In genomic region chr13:56699370-56699769, GRCm38 (mm10) we compare ENCODE assay signal across 14 mouse cellular contexts. TPM values are rescaled to one million over a fixed set of nuclear protein-coding genes. Genes with fewer than 3 reads are reported as not detected.
DNase-seq lines count a peak whose midpoint lies in the region; ATAC-seq and TF ChIP-seq lines count a peak whose summit lies in the region.
"Had no signal": no experiment of that assay in that cellular context is flagged by ENCODE, and none has a peak within 500 bp of the region (broad histone marks: within the 10 kb centered on the region; RNA-seq: fewer than 3 reads in every experiment).

No protein-coding gene starts in this region.

- no peak for ATAC-seq in lung, embryonic 14.5 days (ENCODE audit: insufficient read depth)

- no peak overlapping the region for H3K4me3 ChIP-seq in heart, adult 2 months
- H3K4me3 ChIP-seq in lung, embryonic 14.5 days (ENCODE audit: low read depth, low read length): no peak overlapping the region
- no peak overlapping the region for H3K4me3 ChIP-seq in MEL (ENCODE audit: control insufficient read depth in 1 of 2, insufficient read depth in 1 of 2, low read depth in 2 of 2, low read length in 2 of 2)
- H3K4me3 ChIP-seq: heart, embryonic 12.5 days; hindbrain, embryonic 13.5 days; midbrain, embryonic 10.5 days; neural tube, embryonic 12.5 days had no signal

- TF ChIP-seq CTCF in heart, adult 2 months (IDR thresholded peaks at IDR 0.05): peak; percentile 37
- TF ChIP-seq CTCF in lung, embryonic 14.5 days (IDR thresholded peaks at IDR 0.05; ENCODE audit: low read depth): peak; percentile 30; the same call in 1 of the 2 replicates
- peak; percentile 5 to 37 (median 28); a peak in 4 of 6 replicates for TF ChIP-seq CTCF in MEL (IDR thresholded peaks at IDR 0.05 in 2 of 3, conservative IDR thresholded peaks at IDR 0.05 in 1 of 3; ENCODE audit: control insufficient read depth in 1 of 3, insufficient read depth in 1 of 3, low read depth in 2 of 3, low read length in 3 of 3, poor library complexity in 1 of 3, severe bottlenecking in 1 of 3)

- no peak overlapping the region for H3K27ac ChIP-seq in heart, adult 2 months
- no peak overlapping the region for H3K27ac ChIP-seq in lung, embryonic 14.5 days (ENCODE audit: low read depth)
- no peak overlapping the region for H3K27ac ChIP-seq in MEL (ENCODE audit: control insufficient read depth, low read depth, low read length)
- H3K27ac ChIP-seq: hindbrain, embryonic 13.5 days; midbrain, embryonic 10.5 days; neural tube, embryonic 12.5 days had no signal

- H3K79me2 ChIP-seq in heart, adult 2 months (replicated peaks; ENCODE audit: control insufficient read depth, insufficient read depth, low read length): no peaks in the 10 kb centered on the region
- peaks cover 8% of the 10 kb centered on the region for H3K79me2 ChIP-seq in MEL (ENCODE audit: control insufficient read depth, insufficient read depth, low read length, poor library complexity)

- no peak for TF ChIP-seq POLR2A in heart, adult 2 months (IDR thresholded peaks at IDR 0.05; ENCODE audit: insufficient read depth, low read depth, low read length)
- no peak for TF ChIP-seq POLR2A in MEL (IDR thresholded peaks at IDR 0.05; ENCODE audit: control insufficient read depth in 1 of 2, insufficient read depth in 1 of 2, low read depth in 1 of 2, low read length in 2 of 2, poor library complexity in 1 of 2)

- peaks cover 6% of the 10 kb centered on the region for H3K4me1 ChIP-seq in heart, adult 2 months (ENCODE audit: control insufficient read depth, insufficient read depth, low read length)
- no peaks in the 10 kb centered on the region; the same call in 1 of the 2 replicates for H3K4me1 ChIP-seq in lung, embryonic 14.5 days (ENCODE audit: insufficient read depth)
- peaks cover 0 to 7% of the 10 kb centered on the region in 2 experiments; a peak in 1 of 4 replicates for H3K4me1 ChIP-seq in MEL (ENCODE audit: control insufficient read depth in 1 of 2, insufficient read depth in 2 of 2, low read length in 2 of 2)

- H3K9me3 ChIP-seq in lung, embryonic 14.5 days (ENCODE audit: low read depth, low read length): 0 out of 2 replicates have a peak, but pooled peaks cover 4% of the 10 kb centered on the region
- no peaks in the 10 kb centered on the region for H3K9me3 ChIP-seq in MEL (replicated peaks; ENCODE audit: insufficient read depth, low read length)
- H3K9me3 ChIP-seq: G1E; hindbrain, embryonic 13.5 days; midbrain, embryonic 10.5 days; neural tube, embryonic 12.5 days had no signal

- 88% methylated on average over 2 of the region's 2 CpGs for WGBS in heart, adult 2 months
- 86% methylated on average over 2 of the region's 2 CpGs for WGBS in lung, embryonic 14.5 days

- peak; percentile 7 for TF ChIP-seq RAD21 in MEL (IDR thresholded peaks at IDR 0.05; ENCODE audit: low read depth, low read length)

- intact Hi-C loops in heart, adult 2 months (cut with DNase I): no loop called here

- TF ChIP-seq EP300 in heart, adult 2 months (IDR thresholded peaks at IDR 0.05; ENCODE audit: insufficient read depth, low read depth, low read length): no peak
- no peak for TF ChIP-seq EP300 in MEL (IDR thresholded peaks at IDR 0.05; ENCODE audit: low read depth in 1 of 2, low read length in 2 of 2)

- H3K9ac ChIP-seq in heart, adult 2 months (ENCODE audit: low read depth, low read length): no peak overlapping the region
- H3K9ac ChIP-seq in lung, embryonic 14.5 days: no peak overlapping the region
- H3K9ac ChIP-seq in MEL (ENCODE audit: control insufficient read depth, low read depth, low read length, poor library complexity, severe bottlenecking): no peak overlapping the region
- H3K9ac ChIP-seq: heart, embryonic 12.5 days; hindbrain, embryonic 13.5 days; neural tube, embryonic 12.5 days had no signal

- no peaks in the 10 kb centered on the region for H3K27me3 ChIP-seq in heart, adult 2 months (ENCODE audit: control insufficient read depth, insufficient read depth, low read length)
- no peaks in the 10 kb centered on the region for H3K27me3 ChIP-seq in lung, embryonic 14.5 days (ENCODE audit: insufficient read depth, low read length)
- H3K27me3 ChIP-seq in MEL (ENCODE audit: control insufficient read depth in 1 of 2, insufficient read depth in 2 of 2, low read length in 2 of 2): no peaks in the 10 kb centered on the region
- H3K27me3 ChIP-seq: heart, embryonic 12.5 days; hindbrain, embryonic 13.5 days; neural tube, embryonic 12.5 days had no signal

- DNase-seq in heart, adult 2 months: no peak
- no peak for DNase-seq in heart, postnatal 4 days
- DNase-seq in lung, embryonic 14.5 days: no peak
- DNase-seq in lung, postnatal 25 days (ENCODE audit: low spot score): no peak
- DNase-seq in MEL (ENCODE audit: low read depth, low spot score): peak; percentile 10
- DNase-seq in naive thymus-derived CD4-positive, alpha-beta T cell, adult 2 months (ENCODE audit: low read depth): peak; percentile 19
- no peak for DNase-seq in right cerebral cortex, postnatal 10 days (ENCODE audit: low spot score in 2 of 2)
- DNase-seq: lung, adult 18-20 months had no signal

- no peaks in the 10 kb centered on the region for H3K36me3 ChIP-seq in heart, adult 2 months (ENCODE audit: control insufficient read depth, insufficient read depth, low read length)
- H3K36me3 ChIP-seq in lung, embryonic 14.5 days (ENCODE audit: insufficient read depth): no peaks in the 10 kb centered on the region
- peaks cover 0 to 7% of the 10 kb centered on the region in 2 experiments; a peak in 2 of 4 replicates for H3K36me3 ChIP-seq in MEL (ENCODE audit: control insufficient read depth in 1 of 2, insufficient read depth in 2 of 2, low read length in 2 of 2)
- H3K36me3 ChIP-seq: G1E; heart, embryonic 12.5 days; hindbrain, embryonic 13.5 days; midbrain, embryonic 10.5 days; neural tube, embryonic 12.5 days had no signal

- no peak overlapping the region for H3K4me2 ChIP-seq in lung, embryonic 14.5 days
- H3K4me2 ChIP-seq: heart, embryonic 12.5 days; hindbrain, embryonic 13.5 days; neural tube, embryonic 12.5 days had no signal

TF ChIP-seq in MEL, 35 proteins besides CTCF, POLR2A, EP300 and RAD21:
- TF ChIP-seq UBTF (IDR thresholded peaks at IDR 0.05; ENCODE audit: borderline replicate concordance, insufficient read depth, low read depth, low read length) (no peak), HCFC1 (IDR thresholded peaks at IDR 0.05; ENCODE audit: low read depth, low read length) (no peak), ZKSCAN1 (IDR thresholded peaks at IDR 0.05; ENCODE audit: low read depth, low read length) (no peak), NELFE (IDR thresholded peaks at IDR 0.05; ENCODE audit: low read depth, low read length) (no peak)

RNA-seq across cellular contexts. Expression of gene Smad5, which starts 3.4 kb away (rescaled TPM):
- 10 to 100 TPM; 29.7 to 30.3 TPM for total RNA-seq in heart, adult 2 months (2021)
- polyA plus RNA-seq in heart, adult 2 months (2012; rRNA removed): 19.7 and 37.7 TPM in 2 replicates
- total RNA-seq in heart, postnatal 4 days (2021): 10 to 100 TPM; 48.8 to 54.3 TPM
- 59.2 and 62.0 TPM in 2 replicates for polyA plus RNA-seq in lung, embryonic 14.5 days (2014; fragmentation: Nextera tagmentation; extraction: Ambion mirVana)
- 7.8 and 8.0 TPM in 2 replicates for total RNA-seq in MEL (2012; rRNA removed)
- polyA plus RNA-seq in MEL (2012; ENCODE audit: insufficient read depth in 1 of 2, insufficient read length in 2 of 2, low read depth in 1 of 2, low replicate concordance in 2 of 2, missing spikeins in 1 of 2): 10 to 100 TPM in 1 of 2 experiments, not detected in 1; 11.3 TPM

RNA-seq across cellular contexts. Expression of gene Gm45623, which starts 54.3 kb away (rescaled TPM):
- total RNA-seq in heart, adult 2 months (2021): not detected
- not detected in 2 replicates for polyA plus RNA-seq in heart, adult 2 months (2012; rRNA removed)
- total RNA-seq in heart, postnatal 4 days (2021): under 1 TPM in 1 of 2 experiments, not detected in 1; 0.19 TPM
- polyA plus RNA-seq in lung, embryonic 14.5 days (2014; fragmentation: Nextera tagmentation; extraction: Ambion mirVana): 4.6 and 5.0 TPM in 2 replicates
- total RNA-seq in MEL (2012; rRNA removed): not detected in 2 replicates
- not detected for polyA plus RNA-seq in MEL (2012; ENCODE audit: insufficient read depth in 1 of 2, insufficient read length in 2 of 2, low read depth in 1 of 2, low replicate concordance in 2 of 2, missing spikeins in 1 of 2)
- total RNA-seq: gastrocnemius, adult 8-10 months had no signal
- polyA plus RNA-seq: G1E; midbrain, embryonic 10.5 days had no signal

Comparison
In these comparisons a context has a peak if more than half of its experiments do, and no peak if none do; other contexts are left out.
1. DNase-seq: peak in MEL (single experiment) and naive thymus-derived CD4-positive, alpha-beta T cell, adult 2 months (single experiment); none in heart, adult 2 months (0 of 2), heart, postnatal 4 days (single experiment), lung, embryonic 14.5 days (single experiment), lung, postnatal 25 days (single experiment) and right cerebral cortex, postnatal 10 days (0 of 2).
2. Peak in every context shown above with its lines, with median percentiles within 50 percentile points of each other: CTCF ChIP-seq.